Mouse (Mus musculus) mesoderm, embryonic 11.5 days (tissue): ENCODE measurements at regions not wholly inside any gene's neighbourhood (a gene's known extent, or its start where the extent isn't known, plus 50 kb on each side); places are given as distances from the start of the nearest gene placed in this dataset.
"Not testable (repeated sequence)": the region's sequence is repeated elsewhere in the genome, so short reads cannot be mapped to it uniquely, and the experiment has no call there.

ENCODE experiments used
- DNase-seq: peaks from one replicate; pipeline ENCODE4 v3.0.0-alpha.2; 2012; ENCODE audit warnings: low read depth, low spot score

GRCm38 (mm10) chr1:35162506-35162905 is 312.7 kb downstream of the Plekhb2 start:
- no peak for DNase-seq

- DNase-seq = no peak
Measured at GRCm38 (mm10) chr1:35200656-35201055, 350.9 kb downstream of the Plekhb2 start.

- no peak for DNase-seq
Measured at GRCm38 (mm10) chr1:35201083-35201879, 351.5 kb downstream of the Plekhb2 start.

- DNase-seq = no peak
Measured at GRCm38 (mm10) chr1:35201880-35202220, 352.1 kb downstream of the Plekhb2 start.

GRCm38 (mm10) chr1:35202551-35202950 is 352.8 kb downstream of the Plekhb2 start:
- no peak for DNase-seq

- DNase-seq = no peak
Measured at GRCm38 (mm10) chr1:35206834-35207529, 357.2 kb downstream of the Plekhb2 start.

GRCm38 (mm10) chr1:35212111-35212891 is 362.5 kb downstream of the Plekhb2 start:
- DNase-seq = no peak

GRCm38 (mm10) chr1:35213875-35214274 is 364.1 kb downstream of the Plekhb2 start:
- no peak for DNase-seq

GRCm38 (mm10) chr1:35216411-35216810 is 366.6 kb downstream of the Plekhb2 start:
- DNase-seq = no peak

- DNase-seq = not testable (repeated sequence)
Measured at GRCm38 (mm10) chr1:35220215-35220614, 370.4 kb downstream of the Plekhb2 start.

- DNase-seq = no peak
Measured at GRCm38 (mm10) chr1:35220751-35221150, 371.0 kb downstream of the Plekhb2 start.

- no peak for DNase-seq
Measured at GRCm38 (mm10) chr1:35232592-35232991, 382.8 kb downstream of the Plekhb2 start.

- DNase-seq = no peak
Measured at GRCm38 (mm10) chr1:35238139-35238538, 388.4 kb downstream of the Plekhb2 start.

GRCm38 (mm10) chr1:35242849-35243248 is 393.1 kb downstream of the Plekhb2 start:
- no peak for DNase-seq

GRCm38 (mm10) chr1:35243339-35243738 is 393.6 kb downstream of the Plekhb2 start:
- DNase-seq = peak; percentile 14

- DNase-seq = no peak
Measured at GRCm38 (mm10) chr1:35265125-35265524, 415.3 kb downstream of the Plekhb2 start.

GRCm38 (mm10) chr1:35266626-35267025 is 416.9 kb downstream of the Plekhb2 start:
- DNase-seq = peak; percentile 26

- DNase-seq = no peak
Measured at GRCm38 (mm10) chr1:35267883-35268282, 418.1 kb downstream of the Plekhb2 start.

- DNase-seq = no peak
Measured at GRCm38 (mm10) chr1:35274978-35275377, 425.2 kb downstream of the Plekhb2 start.
